Mouse (Mus musculus): ENCODE data around the gene Macrod2.

GRCm38 (mm10) chr2:140704146-140704545 lies 309.0 kb downstream of the Macrod2 start:
- no peak for TF ChIP-seq CTCF (IDR thresholded peaks at IDR 0.05; ENCODE audit: extremely low read depth, insufficient read length, insufficient replicate concordance, low read depth, low read length)
- TF ChIP-seq POLR2A (IDR thresholded peaks at IDR 0.05; ENCODE audit: low read depth, low read length), result no peak
